Mouse (Mus musculus) hindbrain, embryonic 11.5 days (tissue): Measurements from ENCODE around the gene Cort. TPM values are rescaled to one million over a fixed set of nuclear protein-coding genes. Genes with fewer than 3 reads are reported as not detected.

ENCODE experiments used
- ATAC-seq: fragments of 200-750 bp; cut with Nextera tagmentation; 2 replicates; pipeline ENCODE4 v1.8.0; 2017; ENCODE audit warnings: mild to moderate bottlenecking, moderate TSS enrichment, moderate library complexity; ENCODE audit not compliant: low FRiP score
- DNase-seq: peaks from one replicate; pipeline ENCODE4 v3.0.0-alpha.2; 2015; ENCODE audit warnings: low spot score
- H3K27ac ChIP-seq: fragments of 300-500 bp; sonication (generic); 2 replicates; pipeline ENCODE4 v1.5.1; 2014; ENCODE audit warnings: mild to moderate bottlenecking, low read depth, low read length
- H3K27me3 ChIP-seq: fragments of 300-500 bp; sonication (generic); 2 replicates; pipeline ENCODE4 v1.6.1; 2014; ENCODE audit warnings: mild to moderate bottlenecking, low read length, moderate library complexity, mixed read lengths; ENCODE audit not compliant: control insufficient read depth, insufficient read depth
- H3K36me3 ChIP-seq: fragments of 300-500 bp; sonication (generic); 2 replicates; pipeline ENCODE4 v1.6.1; 2014; ENCODE audit warnings: mild to moderate bottlenecking, low read length, moderate library complexity, mixed read lengths; ENCODE audit not compliant: control insufficient read depth, insufficient read depth
- H3K4me1 ChIP-seq: fragments of 300-500 bp; sonication (generic); replicated peaks from 2 replicates; pipeline ENCODE4 v1.6.1; 2014; ENCODE audit warnings: low read length, mixed read lengths; ENCODE audit not compliant: control insufficient read depth, insufficient read depth
- H3K4me2 ChIP-seq: fragments of 300-500 bp; sonication (generic); replicated peaks from 2 replicates; pipeline ENCODE4 v1.6.1; 2014; ENCODE audit warnings: mild to moderate bottlenecking, low read depth, low read length
- H3K4me3 ChIP-seq: fragments of 300-500 bp; sonication (generic); 2 replicates; pipeline ENCODE4 v1.5.1; 2014; ENCODE audit warnings: low read depth, low read length
- H3K9ac ChIP-seq: fragments of 300-500 bp; sonication (generic); 2 replicates; pipeline ENCODE4 v1.6.1; 2014; ENCODE audit warnings: low read depth, low read length
- H3K9me3 ChIP-seq: fragments of 300-500 bp; sonication (generic); 2 replicates; pipeline ENCODE4 v1.6.1; 2016; ENCODE audit warnings: low read length; ENCODE audit not compliant: control insufficient read depth
- WGBS: fragments of 180-500 bp; shearing (Covaris S2); extraction: QIAGEN DNeasy Blood & Tissue Kit; methylation state at CpG from one replicate; pipeline ENCODE4 v1.1.7; 2014; 5-methylcytosine and 5-hydroxymethylcytosine counted together
- polyA plus RNA-seq: library from polyadenylated mRNA; unstranded; fragments of >200 nt; fragmentation: Nextera tagmentation; extraction: Ambion mirVana; gene quantifications from 2 replicates; pipeline ENCODE4 v1.2.1, GENCODE M21; 2014

Cort gene
- polyA plus RNA-seq, 1 experiment from 2014 or later = 0.36 TPM

- no peaks in the 10 kb centered on the region for H3K36me3 ChIP-seq
- H3K27me3 ChIP-seq = no peaks in the 10 kb centered on the region
- no peaks in the 10 kb centered on the region for H3K4me1 ChIP-seq
- peak within 1 kb of the TSS; percentile 84 for H3K9ac ChIP-seq
- peak within 1 kb of the TSS; percentile 78 for H3K27ac ChIP-seq
- peak within 1 kb of the TSS; percentile 86 for H3K4me2 ChIP-seq
- WGBS = under 1% methylated on average over 59 of the region's 59 CpGs
- peak; percentile 96 for DNase-seq
- H3K4me3 ChIP-seq = peak within 1 kb of the TSS; percentile 92
- ATAC-seq = peak; percentile 99
- no peaks in the 10 kb centered on the region for H3K9me3 ChIP-seq
These were observed 39.8 kb upstream of the Cort start, which contains the start of gene Pgd for GRCm38 (mm10) chr4:149166215-149166946. Pgd (minus strand) TSS chr4:149166771.

- Histone ChIP-seq H3K9me3 (no peaks in the 10 kb centered on the region), H3K4me2 (no peak overlapping the region), H3K9ac (no peak overlapping the region), H3K27me3 (no peaks in the 10 kb centered on the region), H3K4me1 (no peaks in the 10 kb centered on the region), H3K4me3 (no peak overlapping the region), H3K36me3 (peaks cover 3% of the 10 kb centered on the region; the same call in 1 of the 2 replicates), H3K27ac (no peak overlapping the region)
- WGBS = 81% methylated on average over 5 of the region's 5 CpGs
- ATAC-seq (no peak), DNase-seq (no peak)
These were observed 37.6 kb upstream of the Cort start for GRCm38 (mm10) chr4:149164150-149164549.

- no peak for ATAC-seq
- Histone ChIP-seq H3K36me3 (peaks cover 3% of the 10 kb centered on the region; the same call in 1 of the 2 replicates), H3K27ac (no peak overlapping the region), H3K4me1 (no peaks in the 10 kb centered on the region), H3K4me2 (no peak overlapping the region), H3K9me3 (no peaks in the 10 kb centered on the region), H3K9ac (no peak overlapping the region), H3K4me3 (no peak overlapping the region), H3K27me3 (no peaks in the 10 kb centered on the region)
- no peak for DNase-seq
- WGBS = 84% methylated on average over 1 of the region's 1 CpGs
These were observed 36.6 kb upstream of the Cort start for GRCm38 (mm10) chr4:149163196-149163595.

GRCm38 (mm10) chr4:149161166-149161565 is 34.6 kb upstream of the Cort start:
- no peaks in the 10 kb centered on the region for H3K27me3 ChIP-seq
- H3K27ac ChIP-seq = no peak overlapping the region
- ATAC-seq (no peak), DNase-seq (no peak)
- no peak overlapping the region for H3K4me3 ChIP-seq
- no peak overlapping the region for H3K9ac ChIP-seq
- WGBS = 96% methylated on average over 6 of the region's 6 CpGs
- H3K4me2 ChIP-seq = no peak overlapping the region
- H3K9me3 ChIP-seq = no peaks in the 10 kb centered on the region
- peaks cover 11% of the 10 kb centered on the region for H3K36me3 ChIP-seq
- H3K4me1 ChIP-seq = no peaks in the 10 kb centered on the region

GRCm38 (mm10) chr4:149159891-149160290 is 33.3 kb upstream of the Cort start:
- Histone ChIP-seq H3K9me3 (no peaks in the 10 kb centered on the region), H3K4me1 (no peaks in the 10 kb centered on the region), H3K27ac (no peak overlapping the region), H3K27me3 (no peaks in the 10 kb centered on the region), H3K4me2 (no peak overlapping the region), H3K9ac (no peak overlapping the region), H3K4me3 (no peak overlapping the region), H3K36me3 (peaks cover 20% of the 10 kb centered on the region)
- DNase-seq (no peak), ATAC-seq (no peak)
- 91% methylated on average over 13 of the region's 13 CpGs for WGBS

GRCm38 (mm10) chr4:149159203-149159602 is 32.6 kb upstream of the Cort start:
- Histone ChIP-seq H3K4me3 (no peak overlapping the region), H3K4me1 (no peaks in the 10 kb centered on the region), H3K9me3 (no peaks in the 10 kb centered on the region), H3K27ac (no peak overlapping the region), H3K36me3 (peaks cover 22% of the 10 kb centered on the region), H3K9ac (no peak overlapping the region), H3K27me3 (no peaks in the 10 kb centered on the region), H3K4me2 (no peak overlapping the region)
- 96% methylated on average over 2 of the region's 2 CpGs for WGBS
- no peak for ATAC-seq
- no peak for DNase-seq

GRCm38 (mm10) chr4:149157415-149157973 is 30.9 kb upstream of the Cort start:
- 91% methylated on average over 8 of the region's 8 CpGs for WGBS
- Histone ChIP-seq H3K36me3 (peaks cover 33% of the 10 kb centered on the region), H3K4me2 (no peak overlapping the region), H3K9ac (no peak overlapping the region), H3K4me3 (no peak overlapping the region), H3K9me3 (no peaks in the 10 kb centered on the region), H3K4me1 (no peaks in the 10 kb centered on the region), H3K27me3 (no peaks in the 10 kb centered on the region), H3K27ac (no peak overlapping the region)
- ATAC-seq = no peak
- DNase-seq = no peak

GRCm38 (mm10) chr4:149155711-149156110 is 29.1 kb upstream of the Cort start:
- Histone ChIP-seq H3K9ac (no peak overlapping the region), H3K27ac (no peak overlapping the region), H3K27me3 (no peaks in the 10 kb centered on the region), H3K9me3 (no peaks in the 10 kb centered on the region), H3K4me3 (no peak overlapping the region), H3K36me3 (peaks cover 35% of the 10 kb centered on the region), H3K4me1 (no peaks in the 10 kb centered on the region), H3K4me2 (no peak overlapping the region)
- ATAC-seq = no peak
- DNase-seq = no peak
- WGBS = 96% methylated on average over 6 of the region's 6 CpGs

GRCm38 (mm10) chr4:149154859-149155258 is 28.3 kb upstream of the Cort start:
- ATAC-seq (no peak), DNase-seq (no peak)
- Histone ChIP-seq H3K27ac (no peak overlapping the region), H3K36me3 (peaks cover 38% of the 10 kb centered on the region), H3K4me2 (no peak overlapping the region), H3K9ac (no peak overlapping the region), H3K4me1 (no peaks in the 10 kb centered on the region), H3K27me3 (no peaks in the 10 kb centered on the region), H3K9me3 (no peaks in the 10 kb centered on the region), H3K4me3 (no peak overlapping the region)
- 95% methylated on average over 7 of the region's 7 CpGs for WGBS
